Mouse (Mus musculus): ENCODE results near the gene Dazl. TPM values are rescaled to one million over a fixed set of nuclear protein-coding genes. Genes with fewer than 3 reads are reported as not detected.

The Dazl gene
- polyA plus RNA-seq, 2 experiments: 0.02 to 0.10 TPM

GRCm38 (mm10) chr17:50229534-50229933 is 63.9 kb downstream of the Dazl start:
- Histone ChIP-seq H3K4me2 (ENCODE audit: low read depth) (no peak overlapping the region), H3K27me3 (ENCODE audit: control insufficient read depth, insufficient read depth, low read length) (no peaks in the 10 kb centered on the region), H3K27ac (no peak overlapping the region), H3K9me3 (ENCODE audit: control insufficient read depth, low read length) (no peaks in the 10 kb centered on the region), H3K4me3 (ENCODE audit: insufficient read depth in 1 of 2, low read depth in 2 of 2, low read length in 2 of 2) (no peak overlapping the region), H3K4me1 (replicated peaks; ENCODE audit: control insufficient read depth in 2 of 2, insufficient read depth in 2 of 2, low read length in 1 of 2) (no peaks in the 10 kb centered on the region), H3K9ac (replicated peaks) (no peak overlapping the region), H3K36me3 (replicated peaks; ENCODE audit: control insufficient read depth, insufficient read depth, low read depth) (no peaks in the 10 kb centered on the region)
- DNase-seq (ENCODE audit: low read depth in 3 of 3, low spot score in 3 of 3) (no peak), ATAC-seq (ENCODE audit: insufficient read depth) (no peak)
- WGBS (ENCODE audit: insufficient replicate concordance): 58% methylated on average over 4 of the region's 4 CpGs
- TF ChIP-seq EP300 (IDR thresholded peaks at IDR 0.05; ENCODE audit: low read depth) (no peak), CTCF (IDR thresholded peaks at IDR 0.05; ENCODE audit: low read depth) (no peak)

Other genes with a start within 250 kb of the Dazl start
- 1.6 and 2.2 TPM in 2 replicates for gene Rftn1, start 103.0 kb downstream of the Dazl start, polyA plus RNA-seq (2012; rRNA removed)
- 3.2 and 3.4 TPM in 2 replicates for gene Rftn1, start 103.0 kb downstream of the Dazl start, polyA plus RNA-seq (2014; fragmentation: Nextera tagmentation; extraction: Ambion mirVana)
- 1.2 and 1.9 TPM in 2 replicates for gene Plcl2, start 215.8 kb upstream of the Dazl start, polyA plus RNA-seq (2012; rRNA removed)
- gene Plcl2, start 215.8 kb upstream of the Dazl start, polyA plus RNA-seq (2014; fragmentation: Nextera tagmentation; extraction: Ambion mirVana): 1.2 and 1.5 TPM in 2 replicates

All from liver, embryonic 14.5 days (tissue).